Mouse (Mus musculus): ENCODE measurements at regions not wholly inside any gene's neighbourhood (a gene's known extent, or its start where the extent isn't known, plus 50 kb on each side); places are given as distances from the start of the nearest gene placed in this dataset.

GRCm38 (mm10) chr12:68882503-68882902 is 276.5 kb downstream of the Rps29 start:
- no peak for DNase-seq (ENCODE audit: low read depth, low spot score)

GRCm38 (mm10) chr12:68879425-68879824 is 279.6 kb downstream of the Rps29 start:
- DNase-seq (ENCODE audit: low read depth, low spot score): no peak

GRCm38 (mm10) chr12:68871259-68871658 is 287.7 kb downstream of the Rps29 start:
- no peak for DNase-seq (ENCODE audit: low read depth, low spot score)

DNA sequence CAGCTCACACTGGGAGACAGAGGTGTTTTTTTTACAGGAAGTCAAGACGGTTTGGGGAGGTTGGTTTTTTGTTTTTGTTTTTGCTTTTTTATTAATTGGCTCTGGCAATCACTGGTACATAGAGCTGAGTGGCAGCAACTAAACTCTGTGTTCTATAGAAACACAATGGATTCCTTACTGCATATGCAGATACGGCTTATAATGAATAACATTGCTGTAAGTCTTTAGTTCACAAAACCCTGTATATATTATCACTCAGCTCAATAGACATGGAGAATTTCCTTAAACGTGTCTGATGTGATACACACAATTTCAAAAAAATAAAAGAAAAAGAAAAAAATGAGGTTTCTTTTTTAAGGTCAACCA is 296.0 kb downstream of the Rps29 start:
- DNase-seq (ENCODE audit: low read depth, low spot score): no peak

DNA sequence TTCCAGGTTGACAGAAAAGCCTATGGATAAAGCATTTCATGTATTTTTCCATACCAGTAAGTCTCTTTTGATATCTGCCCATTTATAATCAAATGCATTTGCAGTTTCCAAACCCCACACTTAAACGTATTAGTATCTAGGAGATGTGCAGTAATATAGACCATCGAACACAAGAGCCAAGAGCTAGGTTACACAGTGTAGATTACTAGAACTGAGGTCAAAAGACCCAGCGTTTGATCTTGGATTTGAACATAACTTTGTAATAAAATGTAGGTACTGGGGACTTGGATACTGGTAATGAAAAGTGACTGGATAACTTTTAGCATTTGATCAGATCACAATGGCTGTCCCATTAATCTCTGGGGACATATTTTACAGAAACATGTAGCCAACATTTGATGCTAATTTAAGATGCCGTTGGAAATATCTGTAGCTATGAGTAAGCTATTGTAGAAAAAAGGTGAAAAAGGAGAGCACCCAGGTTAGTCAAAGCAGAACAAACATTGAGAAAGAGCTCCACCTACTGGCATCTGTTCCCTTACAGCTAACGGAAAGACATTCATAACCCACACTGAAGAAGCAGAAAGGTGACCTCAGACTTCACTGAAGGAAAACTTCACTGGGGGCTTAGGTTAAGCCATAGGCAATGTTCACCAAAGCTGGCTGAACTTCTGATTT is 296.5 kb downstream of the Rps29 start:
- peak; percentile 46 for DNase-seq (ENCODE audit: low read depth, low spot score)

DNA sequence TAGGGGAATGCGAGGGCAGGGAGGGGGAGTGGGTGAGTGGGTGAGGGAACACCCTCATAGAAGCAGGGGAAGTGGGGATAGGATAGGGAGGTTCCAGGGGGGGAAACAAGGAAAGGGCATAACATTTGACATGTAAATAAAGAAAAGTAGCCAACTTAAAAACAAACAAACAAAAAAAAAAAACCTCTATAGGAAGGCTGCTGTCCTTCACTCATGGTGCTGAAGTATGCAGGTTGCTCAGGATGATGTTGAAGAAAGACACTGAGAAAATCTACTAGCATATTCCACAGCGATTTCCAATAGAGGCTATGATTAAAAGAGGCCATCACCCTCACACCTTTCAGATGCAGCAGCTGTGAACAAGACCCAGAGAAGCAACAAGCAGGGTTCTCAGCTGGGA is 298.7 kb downstream of the Rps29 start:
- no peak for DNase-seq (ENCODE audit: low read depth, low spot score)

- DNase-seq (ENCODE audit: low read depth, low spot score): no peak
Observed at GRCm38 (mm10) chr12:68849616-68850140, 309.3 kb downstream of the Rps29 start.

DNA sequence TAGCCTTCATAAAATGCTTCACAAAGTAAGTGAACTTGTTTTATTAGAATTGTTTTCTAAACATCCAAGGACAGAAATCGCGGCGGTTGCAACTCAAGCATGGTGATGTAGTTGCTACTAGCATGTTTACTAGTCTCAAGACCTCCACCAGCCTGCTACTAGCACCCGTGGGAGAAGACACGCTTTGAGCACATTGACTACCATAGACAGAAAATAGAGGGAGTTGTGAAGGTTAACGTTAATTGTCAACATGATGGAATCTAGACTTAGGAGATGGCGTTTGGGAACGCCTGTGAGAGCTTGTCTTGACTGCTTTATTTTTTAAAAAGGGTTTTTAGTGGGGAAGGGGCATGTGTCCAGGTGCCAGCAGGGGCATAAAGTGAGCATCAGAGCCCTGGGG is 318.2 kb downstream of the Rps29 start:
- no peak for DNase-seq (ENCODE audit: low read depth, low spot score)

DNA sequence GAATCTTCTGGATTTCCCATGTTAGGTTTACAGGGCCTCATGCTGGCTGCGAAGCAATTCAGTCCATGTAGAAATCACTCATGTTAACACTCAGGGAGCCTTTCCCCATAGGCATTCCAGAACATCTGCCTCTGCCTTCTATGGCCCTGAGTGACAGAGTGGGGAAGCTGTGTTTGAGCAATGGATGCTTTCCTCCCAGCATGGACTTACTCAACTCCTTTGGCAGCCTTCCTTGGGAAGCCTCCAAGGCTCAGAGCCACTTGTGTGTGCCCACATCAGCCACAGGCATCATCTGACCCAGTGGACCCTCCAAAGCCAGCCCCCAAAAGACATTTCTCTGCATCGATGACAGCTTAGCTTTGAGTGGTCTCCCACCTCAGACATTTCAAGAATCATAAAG is 318.8 kb downstream of the Rps29 start:
- DNase-seq (ENCODE audit: low read depth, low spot score): no peak

- DNase-seq (ENCODE audit: low read depth, low spot score): no peak
Observed at GRCm38 (mm10) chr12:68836023-68836422, 323.0 kb downstream of the Rps29 start.

DNA sequence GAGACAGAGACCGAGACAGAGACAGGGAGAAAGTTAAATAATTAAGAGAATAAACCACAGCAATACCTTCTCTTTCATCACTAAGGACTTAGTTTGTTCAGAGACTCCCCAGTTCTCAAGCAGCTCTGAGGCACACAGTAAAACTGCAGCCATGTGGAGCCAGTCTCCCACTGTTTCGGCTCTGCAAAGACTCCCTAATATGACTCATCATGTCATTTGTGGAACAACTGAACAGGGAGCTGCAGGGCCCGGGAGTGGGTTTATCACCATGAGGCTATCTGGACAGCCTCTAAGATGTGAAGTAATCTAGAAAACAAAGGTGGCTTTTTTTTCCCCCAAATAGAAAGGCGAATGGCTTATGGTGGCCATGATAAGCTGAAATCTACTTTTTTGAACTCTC is 325.1 kb downstream of the Rps29 start:
- no peak for DNase-seq (ENCODE audit: low read depth, low spot score)

DNA sequence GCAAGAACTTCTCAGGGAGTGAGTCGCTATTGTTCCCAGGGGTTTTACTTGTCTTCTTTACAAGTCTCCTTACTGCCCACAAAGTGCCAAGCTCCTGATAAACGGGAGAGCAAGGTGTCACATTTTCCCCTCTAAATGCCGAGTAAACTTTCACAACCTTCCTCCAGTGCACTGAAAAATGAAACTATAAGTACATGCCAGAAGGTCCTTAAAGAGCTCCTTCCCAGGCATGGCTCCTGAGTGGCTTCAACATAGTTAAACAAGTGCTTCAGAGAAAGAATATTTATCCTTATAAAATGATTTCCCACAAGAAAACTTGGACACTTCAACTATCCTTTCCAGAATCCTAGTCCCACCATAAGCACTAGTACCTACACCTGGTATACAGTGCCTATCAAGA is 329.6 kb downstream of the Rps29 start:
- DNase-seq (ENCODE audit: low read depth, low spot score): no peak

- DNase-seq (ENCODE audit: low read depth, low spot score): no peak
Observed at GRCm38 (mm10) chr12:68827549-68828249, 331.3 kb downstream of the Rps29 start.

DNA sequence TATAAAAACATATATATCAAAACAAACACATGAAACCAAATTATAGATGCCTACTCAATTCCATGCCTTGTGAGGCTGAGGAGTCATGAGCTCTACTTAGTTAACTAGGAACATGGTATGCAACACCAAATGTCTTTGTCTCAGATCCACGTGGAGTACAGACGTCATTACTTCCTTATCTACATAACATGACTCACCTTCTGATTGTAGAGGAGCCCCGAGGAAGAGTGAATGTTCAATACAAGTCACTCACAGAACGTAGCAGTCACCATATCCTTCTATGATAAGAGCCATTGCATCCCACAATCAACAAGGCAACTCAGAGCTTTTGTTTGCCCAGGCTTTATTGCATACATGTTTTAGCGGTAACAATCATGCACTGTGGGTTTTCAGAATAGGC is 364.6 kb downstream of the Rps29 start:
- DNase-seq (ENCODE audit: low read depth, low spot score): no peak

DNA sequence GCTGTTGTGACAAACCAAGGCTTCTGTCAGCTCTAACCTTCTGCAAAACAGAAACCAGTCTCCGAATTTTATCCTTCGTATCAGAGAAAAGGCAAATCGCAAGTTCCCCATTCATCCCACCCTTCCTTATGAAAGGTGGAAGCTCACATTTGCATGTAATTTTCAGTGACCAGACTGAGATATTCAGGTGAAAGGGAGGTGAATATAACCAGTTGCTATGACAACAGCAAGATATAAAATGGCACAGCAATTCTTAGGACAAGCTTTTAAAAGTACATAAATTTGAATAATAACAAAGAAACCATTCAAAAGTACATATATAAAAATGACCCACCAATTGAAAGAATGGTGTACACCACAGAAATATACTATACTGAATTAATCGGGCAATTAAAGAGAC is 375.4 kb downstream of the Rps29 start:
- DNase-seq (ENCODE audit: low read depth, low spot score): no peak

GRCm38 (mm10) chr12:68775503-68775902 is 383.5 kb downstream of the Rps29 start:
- DNase-seq (ENCODE audit: low read depth, low spot score): no peak

- no peak for DNase-seq (ENCODE audit: low read depth, low spot score)
Observed at GRCm38 (mm10) chr12:68774800-68775199, 384.2 kb downstream of the Rps29 start.

DNA sequence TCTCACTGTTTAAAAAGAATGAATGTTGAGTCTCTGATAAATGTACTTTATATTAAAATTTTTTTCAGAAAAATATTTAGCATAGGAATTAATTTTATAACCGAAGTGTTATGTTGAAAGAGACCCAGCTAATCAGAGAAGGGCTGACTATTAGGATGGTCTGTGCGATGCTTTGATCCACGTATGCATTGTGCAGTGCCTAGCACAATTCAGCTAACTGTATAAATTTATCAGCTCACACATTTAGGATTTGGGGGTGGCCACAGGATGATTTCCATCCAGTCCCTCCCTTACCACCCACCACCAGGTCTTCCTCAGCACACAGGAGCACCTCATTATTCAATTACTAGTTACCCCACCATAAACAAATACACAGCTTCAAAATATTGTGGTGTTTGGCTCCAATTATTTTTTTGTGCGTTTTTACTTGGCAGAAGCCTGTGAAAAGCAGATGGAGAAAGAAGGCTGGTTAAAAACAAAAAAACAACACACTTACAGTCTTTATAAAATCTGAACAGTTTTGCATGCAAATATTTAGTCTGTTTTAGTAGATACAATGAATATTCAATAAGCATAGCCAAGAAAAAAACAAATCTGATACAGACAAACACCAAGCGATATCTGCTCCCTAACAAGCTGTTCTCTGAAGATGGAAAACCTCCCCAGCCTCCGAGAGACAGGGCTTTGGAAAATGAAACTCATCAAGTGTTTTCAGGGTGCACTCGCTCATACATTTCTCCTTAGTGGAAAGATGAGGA is 400.5 kb downstream of the Rps29 start:
- DNase-seq (ENCODE audit: low read depth, low spot score): no peak

- peak; percentile 3 for DNase-seq (ENCODE audit: low read depth, low spot score)
Observed at GRCm38 (mm10) chr12:68728882-68729281, 430.1 kb downstream of the Rps29 start.

DNA sequence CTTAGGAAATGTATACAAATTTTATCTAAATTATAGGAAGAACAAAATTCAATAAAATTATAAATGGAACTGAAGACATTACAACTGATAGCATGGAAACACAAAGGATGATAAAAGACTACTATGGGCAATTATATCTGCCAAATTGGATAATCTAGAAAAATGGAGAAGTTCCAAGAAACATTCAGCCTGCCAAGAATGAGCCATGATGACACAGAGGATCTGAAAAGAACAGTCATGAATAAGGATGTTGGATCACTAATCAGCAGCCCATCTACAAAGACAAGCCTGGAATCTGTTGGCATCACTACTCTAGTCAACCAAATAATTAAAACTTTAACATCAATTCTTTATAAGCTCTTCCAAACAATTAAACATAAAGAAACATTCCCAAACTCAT is 440.0 kb downstream of the Rps29 start:
- DNase-seq (ENCODE audit: low read depth, low spot score): no peak

DNA sequence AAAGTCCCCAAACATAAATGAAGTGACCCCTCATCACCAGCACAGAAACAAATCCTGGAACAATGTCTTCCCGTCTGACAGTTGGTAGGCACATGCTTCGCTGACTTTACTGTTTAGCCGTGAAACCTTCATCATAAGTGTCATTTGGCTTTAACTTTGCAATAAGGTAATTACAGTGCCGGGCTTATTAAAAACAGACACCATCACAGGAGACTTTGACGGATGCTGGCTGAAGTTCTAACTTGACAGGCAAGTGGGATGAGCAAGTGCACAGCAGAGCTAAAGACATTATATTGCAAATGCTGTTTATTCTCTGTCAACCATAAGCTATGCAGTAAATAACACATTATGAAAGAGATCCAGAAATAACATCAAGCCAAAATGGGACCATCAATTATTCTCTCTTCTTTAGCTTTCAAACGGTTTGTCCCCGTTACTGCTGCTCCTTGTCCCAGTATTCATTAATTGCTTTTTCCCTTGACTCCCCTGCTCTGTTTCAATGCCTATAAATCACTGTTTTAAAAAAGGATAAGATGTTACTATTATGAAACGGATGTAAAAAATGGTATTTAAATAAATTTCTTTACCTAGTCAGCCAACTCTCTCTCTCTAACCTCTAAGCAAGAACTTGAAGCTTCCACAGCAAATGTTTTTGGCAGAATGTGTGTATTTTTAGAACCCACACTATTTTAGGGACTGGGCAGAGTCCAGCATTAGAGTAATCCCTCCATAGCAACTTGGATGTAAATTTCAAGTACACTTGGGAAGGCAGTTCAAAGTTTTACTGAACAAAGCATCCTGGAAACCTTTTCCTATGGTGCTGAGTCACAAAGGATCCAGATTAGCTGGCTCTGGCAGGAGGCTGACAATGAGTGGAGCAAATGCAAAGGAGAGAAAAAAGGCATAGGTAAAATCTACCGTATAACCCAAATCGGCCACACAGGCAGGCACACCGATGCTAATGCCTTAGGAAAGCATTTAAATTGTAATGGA is 464.4 kb downstream of the Rps29 start:
- no peak for DNase-seq (ENCODE audit: low read depth, low spot score)

Measured in embryo, embryonic 11.5 days (tissue).